Mouse (Mus musculus) neural tube, embryonic 11.5 days (tissue): ENCODE data around the gene Gale. TPM values are rescaled to one million over a fixed set of nuclear protein-coding genes. Genes with fewer than 3 reads are reported as not detected.

ENCODE experiments used
- polyA plus RNA-seq: library from polyadenylated mRNA; unstranded; fragments of >200 nt; fragmentation: Nextera tagmentation; extraction: Ambion mirVana; gene quantifications from 2 replicates; pipeline ENCODE4 v1.2.1, GENCODE M21; 2014

Gene Gale
- polyA plus RNA-seq, 1 experiment from 2014 or later: 36.4 TPM

Other genes starting within 250 kb of the Gale start
- not detected in 2 replicates for gene Il22ra1, start 235.6 kb upstream of the Gale start, polyA plus RNA-seq
- gene Myom3, start 204.0 kb upstream of the Gale start, polyA plus RNA-seq: 0.62 and 0.93 TPM in 2 replicates
- gene Srsf10, start 108.0 kb upstream of the Gale start, polyA plus RNA-seq: 349 and 359 TPM in 2 replicates
- 196 and 201 TPM in 2 replicates for gene Pnrc2, start 89.9 kb upstream of the Gale start, polyA plus RNA-seq
- 0.38 and 1.0 TPM in 2 replicates for gene Cnr2, start 68.3 kb upstream of the Gale start, polyA plus RNA-seq
- 47.2 and 60.6 TPM in 2 replicates for gene Fuca1, start 43.0 kb upstream of the Gale start, polyA plus RNA-seq
- gene Hmgcl, start 17.3 kb upstream of the Gale start, polyA plus RNA-seq: 62.3 and 62.7 TPM in 2 replicates
- gene Lypla2, start 8.9 kb downstream of the Gale start, polyA plus RNA-seq: 161 and 171 TPM in 2 replicates
- 60.0 and 60.6 TPM in 2 replicates for gene Pithd1, start 23.5 kb downstream of the Gale start, polyA plus RNA-seq
- gene Eloa, start 58.0 kb downstream of the Gale start, polyA plus RNA-seq: 44.3 and 45.2 TPM in 2 replicates
- gene Rpl11, start 89.7 kb downstream of the Gale start, polyA plus RNA-seq: 410 and 416 TPM in 2 replicates
- gene Id3, start 179.8 kb downstream of the Gale start, polyA plus RNA-seq: 440 and 470 TPM in 2 replicates
- 7.2 and 7.6 TPM in 2 replicates for gene E2f2, start 208.7 kb downstream of the Gale start, polyA plus RNA-seq
- 6.9 and 7.5 TPM in 2 replicates for gene Asap3, start 242.6 kb downstream of the Gale start, polyA plus RNA-seq